Mouse (Mus musculus): ENCODE measurements around the gene Pbx1.

DNA sequence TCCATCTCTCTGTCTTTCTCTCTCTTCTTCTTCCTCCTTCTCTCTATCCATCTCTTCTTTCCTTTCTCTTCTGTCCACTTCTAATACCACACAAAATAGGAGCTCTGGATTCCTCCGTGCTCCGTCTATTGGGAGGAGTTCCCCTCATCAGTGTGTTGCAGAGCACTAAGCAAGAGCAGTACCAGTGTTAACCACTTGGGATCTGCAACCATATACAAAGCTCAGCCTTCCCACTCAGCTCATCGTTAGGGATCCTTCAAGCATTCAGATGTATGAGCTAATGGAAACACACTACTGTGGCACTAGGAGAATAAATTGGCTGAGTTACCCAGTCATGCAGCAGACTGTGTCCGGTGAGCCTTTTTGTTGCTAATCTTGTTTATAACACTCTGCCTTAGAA lies 314.7 kb downstream of the Pbx1 start:
- TF ChIP-seq CTCF (IDR thresholded peaks at IDR 0.05; ENCODE audit: low read depth, low read length) (no peak), POLR2A (IDR thresholded peaks at IDR 0.05; ENCODE audit: extremely low read depth, insufficient read depth, low read length) (no peak)
